Comparison of ENCODE assay signal across 8 mouse cellular contexts in the genomic region with DNA sequence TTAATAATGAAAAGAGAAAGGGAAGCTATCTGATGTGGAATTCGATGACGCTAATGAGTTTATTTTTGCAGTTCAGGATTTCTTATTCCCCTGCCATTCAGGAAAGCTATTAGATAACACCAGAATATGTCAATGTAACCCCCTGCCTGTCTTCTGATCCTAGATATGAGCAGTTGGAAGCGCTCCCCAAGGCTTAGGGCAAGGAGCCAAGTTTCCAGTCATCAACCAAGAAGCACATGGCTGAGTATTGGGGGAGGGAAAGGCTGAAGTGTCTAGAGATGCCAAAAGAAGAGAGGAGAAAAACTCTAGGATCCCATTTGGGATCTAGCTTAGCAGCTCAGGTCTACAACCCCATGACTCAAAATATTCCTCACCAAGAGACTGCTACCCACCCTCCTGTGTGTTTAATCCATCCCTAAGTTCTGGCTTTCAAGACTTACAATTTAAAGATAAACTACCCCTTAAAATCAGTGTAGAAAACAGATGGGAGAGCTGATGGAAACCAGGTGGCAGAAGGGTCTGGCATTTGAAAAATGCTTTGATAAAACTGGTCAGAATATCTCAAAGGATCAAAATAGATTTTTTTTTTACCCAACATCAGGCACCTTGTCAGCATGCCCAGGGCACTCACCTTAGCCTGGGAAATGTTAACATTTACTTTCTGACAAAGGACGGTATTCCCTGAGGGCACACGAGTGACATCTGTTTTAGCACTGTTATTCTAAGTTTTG.
DNase-seq lines count a peak whose midpoint lies in the region; ATAC-seq and TF ChIP-seq lines count a peak whose summit lies in the region.

No protein-coding gene starts in this region.

- H3K27me3 ChIP-seq in forebrain, embryonic 16.5 days (replicated peaks; ENCODE audit: control insufficient read depth, insufficient read depth, low read length): no peaks in the 10 kb centered on the region
- H3K27me3 ChIP-seq in kidney, adult 2 months (replicated peaks; ENCODE audit: control insufficient read depth, insufficient read depth, low read length): no peaks in the 10 kb centered on the region
- no peaks in the 10 kb centered on the region for H3K27me3 ChIP-seq in lung, embryonic 15.5 days

- peak; percentile 82 for ATAC-seq in forebrain, embryonic 16.5 days
- ATAC-seq in lung, embryonic 15.5 days (ENCODE audit: borderline replicate concordance, extremely low read depth, low FRiP score, low TSS enrichment): peak; percentile 86
- ATAC-seq in megakaryocyte progenitor cell, adult 5-6 weeks (replicated peaks; ENCODE audit: poor library complexity): no peak

- peak; percentile 78 for DNase-seq in left cerebral cortex, postnatal 4 days
- no peak for DNase-seq in left cerebral cortex, adult 8-10 months (ENCODE audit: low spot score in 2 of 2)
- DNase-seq in brain, adult 2 months (ENCODE audit: low read depth, low spot score): peak; percentile 93
- DNase-seq in kidney, adult 2 months: peak; percentile 60
- no peak for DNase-seq in spleen, postnatal 10 days (ENCODE audit: low spot score in 2 of 2)

- no peak for TF ChIP-seq CTCF in kidney, adult 2 months (conservative IDR thresholded peaks at IDR 0.05; ENCODE audit: insufficient read depth, insufficient read length, low read depth, low read length)

- H3K4me2 ChIP-seq in forebrain, embryonic 16.5 days (ENCODE audit: low read length): no peak overlapping the region
- H3K4me2 ChIP-seq in lung, embryonic 15.5 days: no peak overlapping the region

- 64% methylated on average over 5 of the region's 5 CpGs for WGBS in forebrain, embryonic 16.5 days
- WGBS in kidney, adult 2 months: 60% methylated on average over 5 of the region's 5 CpGs
- WGBS in lung, embryonic 15.5 days: 44% methylated on average over 5 of the region's 5 CpGs

- H3K4me3 ChIP-seq in forebrain, embryonic 16.5 days (replicated peaks; ENCODE audit: low read length): no peak overlapping the region
- H3K4me3 ChIP-seq in kidney, adult 2 months (ENCODE audit: insufficient read depth, low read depth, low read length): no peak overlapping the region
- no peak overlapping the region for H3K4me3 ChIP-seq in lung, embryonic 15.5 days

- H3K36me3 ChIP-seq in forebrain, embryonic 16.5 days (ENCODE audit: control insufficient read depth, insufficient read depth): no peaks in the 10 kb centered on the region
- no peaks in the 10 kb centered on the region for H3K36me3 ChIP-seq in kidney, adult 2 months (ENCODE audit: control insufficient read depth, insufficient read depth, low read length)
- no peaks in the 10 kb centered on the region for H3K36me3 ChIP-seq in lung, embryonic 15.5 days

- H3K9me3 ChIP-seq in forebrain, embryonic 16.5 days (ENCODE audit: control insufficient read depth, low read length): no peaks in the 10 kb centered on the region
- no peaks in the 10 kb centered on the region for H3K9me3 ChIP-seq in lung, embryonic 15.5 days

- TF ChIP-seq POLR2A in kidney, adult 2 months (IDR thresholded peaks at IDR 0.05; ENCODE audit: low read depth, low read length): no peak

- H3K9ac ChIP-seq in forebrain, embryonic 16.5 days (replicated peaks; ENCODE audit: low read depth, low read length): no peak overlapping the region
- H3K9ac ChIP-seq in lung, embryonic 15.5 days: no peak overlapping the region

- peak overlapping the region; percentile 28 for H3K27ac ChIP-seq in forebrain, embryonic 16.5 days (ENCODE audit: low read length)
- no peak overlapping the region for H3K27ac ChIP-seq in kidney, adult 2 months (ENCODE audit: insufficient read depth, low read depth, low read length)
- no peak overlapping the region for H3K27ac ChIP-seq in lung, embryonic 15.5 days

- intact Hi-C loops in left cerebral cortex, postnatal 4 days (cut with DNase I): no loop called here

- H3K4me1 ChIP-seq in forebrain, embryonic 16.5 days (replicated peaks; ENCODE audit: control insufficient read depth, insufficient read depth, low read length): peaks cover 12% of the 10 kb centered on the region
- no peaks in the 10 kb centered on the region for H3K4me1 ChIP-seq in kidney, adult 2 months (ENCODE audit: control insufficient read depth, insufficient read depth, low read length)
- H3K4me1 ChIP-seq in lung, embryonic 15.5 days: peaks cover 10% of the 10 kb centered on the region; the same call in 1 of the 2 replicates

Comparison
In these comparisons a context has a peak if more than half of its experiments do, and no peak if none do; other contexts are left out.
1. DNase-seq: peak in left cerebral cortex, postnatal 4 days (single experiment), brain, adult 2 months (single experiment) and kidney, adult 2 months (single experiment); none in left cerebral cortex, adult 8-10 months (0 of 2) and spleen, postnatal 10 days (0 of 2).